Mouse (Mus musculus): ENCODE results near the gene Fam155a.

GRCm38 (mm10) chr8:9780332-9780731 lies 9.4 kb upstream of the Fam155a start:
- TF ChIP-seq CTCF (IDR thresholded peaks at IDR 0.05; ENCODE audit: low read depth) (no peak), EP300 (optimal IDR thresholded peaks at IDR 0.05) (no peak)

All from stomach, postnatal 0 days (tissue).